Mouse (Mus musculus) CD8-positive naive resting alpha-beta T cell, adult 2 months (primary cell): ENCODE results near the gene Enkd1.
A peak's percentile ranks its signal among the peaks of the same experiment; 100 is the strongest.

Experiments used
- DNase-seq, 2 experiments: peaks; one replicate each; pipeline ENCODE4 v3.0.0; 2022; ENCODE audit warnings: low read depth in 2 of 2, low spot score in 2 of 2

The Enkd1 gene

DNA sequence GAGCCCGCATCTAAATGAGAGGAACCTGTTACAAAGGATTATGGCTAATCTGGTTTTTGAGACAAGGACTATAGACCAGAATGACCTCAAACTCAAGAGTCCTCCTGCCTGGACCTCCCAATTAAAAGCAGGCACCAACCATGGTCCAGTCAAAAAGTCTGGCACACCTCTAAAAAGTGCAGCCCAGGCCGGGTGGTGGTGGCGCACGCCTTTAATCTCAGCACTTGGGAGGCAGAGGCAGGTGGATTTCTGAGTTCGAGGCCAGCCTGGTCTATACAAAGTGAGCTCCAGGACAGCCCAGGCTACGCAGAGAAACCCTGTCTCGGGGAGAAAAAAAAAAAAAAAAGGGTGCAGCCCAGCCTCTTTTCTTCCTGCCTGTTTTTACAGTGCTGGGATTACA, 22.7 kb downstream of the Enkd1 start:
- no peak for DNase-seq

DNA sequence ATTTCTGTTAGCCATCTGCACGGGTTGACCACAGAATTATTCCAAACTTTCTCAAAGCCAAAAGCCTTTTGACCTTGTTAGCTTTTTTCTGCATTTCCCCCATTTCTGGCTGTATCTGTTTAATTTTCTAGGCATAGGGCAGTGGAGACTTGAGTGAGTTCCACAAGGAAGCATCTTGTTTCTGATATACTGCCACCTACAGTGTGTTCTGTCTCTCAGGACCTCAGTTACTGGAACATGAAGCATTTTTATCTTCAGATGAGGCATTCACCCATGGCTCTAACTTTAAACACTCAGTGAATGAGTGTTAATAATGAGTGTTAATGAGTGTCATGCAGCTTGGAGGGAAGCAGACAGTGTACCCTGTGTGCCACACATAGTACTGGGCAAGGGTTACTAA, 30.1 kb downstream of the Enkd1 start:
- no peak for DNase-seq

DNA sequence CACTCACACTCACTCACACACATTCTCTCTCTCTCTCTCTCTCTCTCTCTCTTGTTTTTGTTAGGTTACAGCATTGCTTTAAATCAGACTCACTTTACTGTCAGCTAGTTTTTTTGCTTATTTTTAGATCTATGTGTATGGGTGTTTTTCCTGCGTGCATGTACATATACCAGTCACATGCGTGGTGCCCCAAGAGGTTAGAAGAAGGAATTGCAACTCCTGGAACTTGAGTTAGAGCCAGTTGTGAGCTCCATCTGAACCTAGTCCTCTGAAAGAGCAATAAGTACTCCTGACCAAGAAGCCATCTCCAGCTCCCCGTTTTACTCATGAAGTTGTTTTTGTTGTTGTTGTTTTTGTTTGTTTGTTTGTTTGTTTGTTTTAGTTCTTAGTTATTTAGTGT, 46.8 kb downstream of the Enkd1 start:
- peak; percentile 35 to 55 for DNase-seq

DNA sequence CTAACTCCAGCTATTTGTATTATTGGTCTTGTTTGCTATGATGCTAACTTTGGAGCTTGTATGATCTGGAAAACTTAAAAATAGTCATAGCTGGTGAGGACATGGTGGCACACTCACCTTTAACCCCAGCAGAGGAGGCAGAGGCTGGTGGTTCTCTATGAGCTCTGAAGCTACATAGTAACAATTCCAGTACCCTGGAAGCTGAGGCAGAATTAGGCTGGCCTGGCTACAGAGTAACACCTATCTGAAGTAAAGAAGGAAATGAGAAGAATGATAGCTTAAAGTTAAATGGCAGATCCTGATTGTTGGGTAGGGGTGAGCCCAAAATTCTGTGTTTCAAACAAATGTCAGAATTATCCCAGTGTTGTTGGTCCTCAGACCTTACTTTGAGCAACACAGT, 50.4 kb downstream of the Enkd1 start:
- no peak for DNase-seq
